Mouse (Mus musculus) hindbrain, embryonic 14.5 days (tissue): ENCODE results near the gene Unc5b. TPM values are rescaled to one million over a fixed set of nuclear protein-coding genes. Genes with fewer than 3 reads are reported as not detected.

Experiments
- ATAC-seq: fragments of 200-750 bp; cut with Nextera tagmentation; 2 replicates; pipeline ENCODE4 v1.8.0; 2017; ENCODE audit warnings: moderate number of reproducible peaks, mild to moderate bottlenecking, moderate TSS enrichment, moderate library complexity; ENCODE audit not compliant: low FRiP score
- DNase-seq: peaks from one replicate; pipeline ENCODE4 v3.0.0-alpha.2; 2015; ENCODE audit warnings: low spot score
- H3K27ac ChIP-seq: fragments of 300-500 bp; sonication (generic); 2 replicates; pipeline ENCODE4 v1.5.1; 2014; ENCODE audit warnings: mild to moderate bottlenecking, moderate library complexity
- H3K27me3 ChIP-seq: fragments of 300-500 bp; sonication (generic); 2 replicates; pipeline ENCODE4 v1.6.1; 2014; ENCODE audit warnings: mild to moderate bottlenecking, low read length, mixed read lengths; ENCODE audit not compliant: control insufficient read depth, insufficient read depth
- H3K36me3 ChIP-seq: fragments of 300-500 bp; sonication (generic); replicated peaks from 2 replicates; pipeline ENCODE4 v1.6.1; 2014; ENCODE audit not compliant: control insufficient read depth, insufficient read depth
- H3K4me1 ChIP-seq: fragments of 300-500 bp; sonication (generic); replicated peaks from 2 replicates; pipeline ENCODE4 v1.6.1; 2014; ENCODE audit warnings: antibody characterized with exemption, low read length, mixed read lengths; ENCODE audit not compliant: control insufficient read depth, insufficient read depth
- H3K4me2 ChIP-seq: fragments of 300-500 bp; sonication (generic); replicated peaks from 2 replicates; pipeline ENCODE4 v1.6.1; 2014; ENCODE audit warnings: mild to moderate bottlenecking, moderate library complexity
- H3K4me3 ChIP-seq: fragments of 300-500 bp; sonication (generic); replicated peaks from 2 replicates; pipeline ENCODE4 v1.5.1; 2014; ENCODE audit warnings: mild to moderate bottlenecking, low read length
- H3K9ac ChIP-seq: fragments of 300-500 bp; sonication (generic); 2 replicates; pipeline ENCODE4 v1.6.1; 2014
- H3K9me3 ChIP-seq: fragments of 300-500 bp; sonication (generic); 2 replicates; pipeline ENCODE4 v1.6.1; 2016; ENCODE audit warnings: low read length; ENCODE audit not compliant: control insufficient read depth
- WGBS: fragments of 180-500 bp; shearing (Covaris S2); extraction: QIAGEN DNeasy Blood & Tissue Kit; methylation state at CpG from one replicate; pipeline ENCODE4 v1.1.7; 2014; 5-methylcytosine and 5-hydroxymethylcytosine counted together
- polyA plus RNA-seq: library from polyadenylated mRNA; unstranded; fragments of >200 nt; fragmentation: Nextera tagmentation; extraction: Ambion mirVana; gene quantifications from 2 replicates; pipeline ENCODE4 v1.2.1, GENCODE M21; 2014

The Unc5b gene
- polyA plus RNA-seq, 1 experiment from 2014 or later, result 2.9 TPM

- peaks cover 72% of the 10 kb centered on the region for H3K27me3 ChIP-seq
- H3K36me3 ChIP-seq, result no peaks in the 10 kb centered on the region
- H3K4me3 ChIP-seq, result no peak overlapping the region
- no peaks in the 10 kb centered on the region for H3K9me3 ChIP-seq
- ATAC-seq (no peak), DNase-seq (no peak)
- no peak overlapping the region for H3K27ac ChIP-seq
- H3K4me2 ChIP-seq, result no peak overlapping the region
- H3K4me1 ChIP-seq, result peaks cover 16% of the 10 kb centered on the region
- 78% methylated on average over 12 of the region's 12 CpGs for WGBS
- no peak overlapping the region for H3K9ac ChIP-seq
These were observed 1.3 kb upstream of the Unc5b start for GRCm38 (mm10) chr10:60832664-60833173.

- Histone ChIP-seq H3K4me1 (peaks cover 25% of the 10 kb centered on the region), H3K36me3 (no peaks in the 10 kb centered on the region), H3K27ac (0 out of 2 replicates have a peak overlapping the region, but pooled peaks have one; percentile 27), H3K9me3 (no peaks in the 10 kb centered on the region), H3K4me3 (peak overlapping the region; percentile 58), H3K4me2 (peak overlapping the region; percentile 96), H3K27me3 (peaks cover 89% of the 10 kb centered on the region), H3K9ac (peak overlapping the region; percentile 66)
- DNase-seq (no peak), ATAC-seq (peak; percentile 13; the same call in 1 of the 2 replicates)
- WGBS, result under 1% methylated on average over 76 of the region's 78 CpGs
These were observed 628 bp downstream of the Unc5b start for GRCm38 (mm10) chr10:60830556-60831350.

GRCm38 (mm10) chr10:60830000-60830399, 1.4 kb downstream of the Unc5b start:
- peak overlapping the region; percentile 96 for H3K4me2 ChIP-seq
- H3K4me1 ChIP-seq, result peaks cover 25% of the 10 kb centered on the region
- WGBS, result 2% methylated on average over 11 of the region's 11 CpGs
- no peaks in the 10 kb centered on the region for H3K36me3 ChIP-seq
- H3K9ac ChIP-seq, result peak overlapping the region; percentile 66; the same call in 1 of the 2 replicates
- ATAC-seq (no peak), DNase-seq (no peak)
- no peaks in the 10 kb centered on the region for H3K9me3 ChIP-seq
- peak overlapping the region; percentile 58 for H3K4me3 ChIP-seq
- no peak overlapping the region for H3K27ac ChIP-seq
- H3K27me3 ChIP-seq, result peaks cover 88% of the 10 kb centered on the region

- ATAC-seq, result no peak
- no peak overlapping the region for H3K27ac ChIP-seq
- no peak for DNase-seq
- H3K9me3 ChIP-seq, result no peaks in the 10 kb centered on the region
- H3K4me3 ChIP-seq, result peak overlapping the region; percentile 58
- H3K4me2 ChIP-seq, result peak overlapping the region; percentile 96
- WGBS, result 23% methylated on average over 6 of the region's 6 CpGs
- H3K27me3 ChIP-seq, result peaks cover 80% of the 10 kb centered on the region
- no peak overlapping the region for H3K9ac ChIP-seq
- peaks cover 25% of the 10 kb centered on the region for H3K4me1 ChIP-seq
- no peaks in the 10 kb centered on the region for H3K36me3 ChIP-seq
These were observed 2.3 kb downstream of the Unc5b start for GRCm38 (mm10) chr10:60829071-60829470.

- Histone ChIP-seq H3K9ac (no peak overlapping the region), H3K9me3 (no peaks in the 10 kb centered on the region), H3K27me3 (peaks cover 78% of the 10 kb centered on the region), H3K4me2 (peak overlapping the region; percentile 78), H3K27ac (no peak overlapping the region), H3K36me3 (no peaks in the 10 kb centered on the region), H3K4me3 (0 out of 2 replicates have a peak overlapping the region, but pooled peaks have one; percentile 4), H3K4me1 (peaks cover 25% of the 10 kb centered on the region)
- DNase-seq (no peak), ATAC-seq (no peak)
- 47% methylated on average over 17 of the region's 17 CpGs for WGBS
These were observed 3.3 kb downstream of the Unc5b start for GRCm38 (mm10) chr10:60827901-60828670.

GRCm38 (mm10) chr10:60827266-60827665, 4.1 kb downstream of the Unc5b start:
- no peaks in the 10 kb centered on the region for H3K9me3 ChIP-seq
- H3K27me3 ChIP-seq, result peaks cover 71% of the 10 kb centered on the region
- peak overlapping the region; percentile 78 for H3K4me2 ChIP-seq
- WGBS, result 18% methylated on average over 5 of the region's 5 CpGs
- no peak for DNase-seq
- peak overlapping the region; percentile 36 for H3K4me3 ChIP-seq
- ATAC-seq, result no peak
- H3K27ac ChIP-seq, result no peak overlapping the region
- no peaks in the 10 kb centered on the region for H3K36me3 ChIP-seq
- peak overlapping the region; percentile 52; the same call in 1 of the 2 replicates for H3K9ac ChIP-seq
- H3K4me1 ChIP-seq, result peaks cover 25% of the 10 kb centered on the region

GRCm38 (mm10) chr10:60826461-60827237, 4.7 kb downstream of the Unc5b start:
- Histone ChIP-seq H3K27me3 (peaks cover 65% of the 10 kb centered on the region), H3K4me1 (peaks cover 20% of the 10 kb centered on the region)

GRCm38 (mm10) chr10:60825955-60826354, 5.4 kb downstream of the Unc5b start:
- 65% methylated on average over 6 of the region's 6 CpGs for WGBS
- Histone ChIP-seq H3K27me3 (peaks cover 62% of the 10 kb centered on the region), H3K4me1 (peaks cover 19% of the 10 kb centered on the region), H3K4me3 (peak overlapping the region; percentile 36; the same call in 1 of the 2 replicates), H3K27ac (no peak overlapping the region), H3K9ac (0 out of 2 replicates have a peak overlapping the region, but pooled peaks have one; percentile 52), H3K4me2 (peak overlapping the region; percentile 78), H3K9me3 (no peaks in the 10 kb centered on the region), H3K36me3 (no peaks in the 10 kb centered on the region)
- no peak for ATAC-seq
- no peak for DNase-seq

More at GRCm38 (mm10) chr10:60826461-60827237, 4.7 kb downstream of the Unc5b start:
- DNase-seq, result peak; percentile 64
- Histone ChIP-seq H3K36me3 (no peaks in the 10 kb centered on the region), H3K4me2 (peak overlapping the region; percentile 78), H3K9me3 (no peaks in the 10 kb centered on the region), H3K4me3 (peak overlapping the region; percentile 36), H3K9ac (peak overlapping the region; percentile 52), H3K27ac (no peak overlapping the region)
- ATAC-seq, result 0 out of 2 replicates have a peak, but pooled peaks have one; percentile 28
- WGBS, result 1% methylated on average over 34 of the region's 34 CpGs
